Mouse (Mus musculus) midbrain, embryonic 11.5 days (tissue): ENCODE measurements around the gene Ube2q1. TPM values are rescaled to one million over a fixed set of nuclear protein-coding genes. Genes with fewer than 3 reads are reported as not detected.
A peak's percentile ranks its signal among the peaks of the same experiment; 100 is the strongest.

Experiments used
- ATAC-seq: fragments of 200-750 bp; cut with Nextera tagmentation; 2 replicates; pipeline ENCODE4 v1.8.0; 2017; ENCODE audit warnings: moderate TSS enrichment, moderate library complexity; ENCODE audit not compliant: low FRiP score
- DNase-seq: peaks from one replicate; pipeline ENCODE4 v3.0.0; 2015; ENCODE audit warnings: low spot score; ENCODE audit errors: missing footprints
- H3K27ac ChIP-seq: fragments of 300-500 bp; sonication (generic); 2 replicates; pipeline ENCODE4 v1.5.1; 2014; ENCODE audit warnings: low read depth, low read length
- H3K27me3 ChIP-seq: fragments of 300-500 bp; sonication (generic); 2 replicates; pipeline ENCODE4 v1.6.1; 2014; ENCODE audit warnings: mild to moderate bottlenecking, low read length, moderate library complexity, mixed read lengths; ENCODE audit not compliant: control insufficient read depth, insufficient read depth
- H3K36me3 ChIP-seq: fragments of 300-500 bp; sonication (generic); 2 replicates; pipeline ENCODE4 v1.6.1; 2014; ENCODE audit warnings: mild to moderate bottlenecking, low read length, moderate library complexity, mixed read lengths; ENCODE audit not compliant: control insufficient read depth, insufficient read depth
- H3K4me1 ChIP-seq: fragments of 300-500 bp; sonication (generic); 2 replicates; pipeline ENCODE4 v1.6.1; 2014; ENCODE audit warnings: low read length; ENCODE audit not compliant: control insufficient read depth, insufficient read depth
- H3K4me2 ChIP-seq: fragments of 300-500 bp; sonication (generic); 2 replicates; pipeline ENCODE4 v1.6.1; 2014; ENCODE audit warnings: mild to moderate bottlenecking, moderate library complexity
- H3K4me3 ChIP-seq: fragments of 300-500 bp; sonication (generic); 2 replicates; pipeline ENCODE4 v1.5.1; 2014; ENCODE audit warnings: low read depth, low read length
- H3K9ac ChIP-seq: fragments of 300-500 bp; sonication (generic); 2 replicates; pipeline ENCODE4 v1.6.1; 2014; ENCODE audit warnings: low read length
- H3K9me3 ChIP-seq: fragments of 300-500 bp; sonication (generic); 2 replicates; pipeline ENCODE4 v1.6.1; 2016; ENCODE audit warnings: low read length; ENCODE audit not compliant: control insufficient read depth
- WGBS: fragments of 180-500 bp; shearing (Covaris S2); extraction: QIAGEN DNeasy Blood & Tissue Kit; methylation state at CpG from one replicate; pipeline ENCODE4 v1.1.7; 2014; 5-methylcytosine and 5-hydroxymethylcytosine counted together
- polyA plus RNA-seq: library from polyadenylated mRNA; unstranded; fragments of >200 nt; fragmentation: Nextera tagmentation; extraction: Ambion mirVana; gene quantifications from 2 replicates; pipeline ENCODE4 v1.2.1, GENCODE M21; 2014

The Ube2q1 gene
- polyA plus RNA-seq, 1 experiment from 2014 or later, result 22.7 TPM

- Histone ChIP-seq H3K4me3 (no peak overlapping the region), H3K4me1 (peaks cover 5% of the 10 kb centered on the region), H3K9me3 (no peaks in the 10 kb centered on the region), H3K4me2 (no peak overlapping the region), H3K27ac (no peak overlapping the region), H3K9ac (no peak overlapping the region), H3K27me3 (no peaks in the 10 kb centered on the region), H3K36me3 (peaks cover 34% of the 10 kb centered on the region)
- no peak for ATAC-seq
- WGBS, result 84% methylated on average over 4 of the region's 4 CpGs
- no peak for DNase-seq
These were observed 6.7 kb downstream of the Ube2q1 start for GRCm38 (mm10) chr3:89780102-89780501.

- 86% methylated on average over 5 of the region's 5 CpGs for WGBS
- Histone ChIP-seq H3K4me1 (0 out of 2 replicates have a peak, but pooled peaks cover 2% of the 10 kb centered on the region), H3K4me3 (no peak overlapping the region), H3K36me3 (peaks cover 30% of the 10 kb centered on the region), H3K27ac (no peak overlapping the region), H3K4me2 (no peak overlapping the region), H3K9ac (no peak overlapping the region), H3K27me3 (no peaks in the 10 kb centered on the region), H3K9me3 (no peaks in the 10 kb centered on the region)
- DNase-seq, result no peak
- ATAC-seq, result no peak
These were observed 8.2 kb downstream of the Ube2q1 start for GRCm38 (mm10) chr3:89781640-89782039.

GRCm38 (mm10) chr3:89784991-89785753 is 11.8 kb downstream of the Ube2q1 start:
- no peaks in the 10 kb centered on the region for H3K27me3 ChIP-seq
- no peak overlapping the region for H3K9ac ChIP-seq
- 0 out of 2 replicates have a peak, but pooled peaks cover 2% of the 10 kb centered on the region for H3K4me1 ChIP-seq
- peaks cover 18% of the 10 kb centered on the region for H3K36me3 ChIP-seq
- no peak overlapping the region for H3K4me2 ChIP-seq
- ATAC-seq (peak; percentile 62), DNase-seq (peak; percentile 87)
- H3K27ac ChIP-seq, result no peak overlapping the region
- H3K9me3 ChIP-seq, result no peaks in the 10 kb centered on the region
- 27% methylated on average over 11 of the region's 11 CpGs for WGBS
- no peak overlapping the region for H3K4me3 ChIP-seq

- WGBS, result 77% methylated on average over 6 of the region's 6 CpGs
- H3K27ac ChIP-seq, result no peak overlapping the region
- no peaks in the 10 kb centered on the region for H3K27me3 ChIP-seq
- peaks cover 9% of the 10 kb centered on the region; the same call in 1 of the 2 replicates for H3K36me3 ChIP-seq
- ATAC-seq (no peak), DNase-seq (no peak)
- H3K4me3 ChIP-seq, result no peak overlapping the region
- no peaks in the 10 kb centered on the region for H3K9me3 ChIP-seq
- 0 out of 2 replicates have a peak, but pooled peaks cover 2% of the 10 kb centered on the region for H3K4me1 ChIP-seq
- H3K9ac ChIP-seq, result no peak overlapping the region
- no peak overlapping the region for H3K4me2 ChIP-seq
These were observed 12.9 kb downstream of the Ube2q1 start for GRCm38 (mm10) chr3:89786275-89786674.

- 74% methylated on average over 16 of the region's 16 CpGs for WGBS
- 0 out of 2 replicates have a peak, but pooled peaks cover 2% of the 10 kb centered on the region for H3K4me1 ChIP-seq
- no peaks in the 10 kb centered on the region for H3K9me3 ChIP-seq
- no peaks in the 10 kb centered on the region for H3K27me3 ChIP-seq
- no peak overlapping the region for H3K27ac ChIP-seq
- DNase-seq (peak; percentile 80), ATAC-seq (no peak)
- no peak overlapping the region for H3K4me3 ChIP-seq
- H3K9ac ChIP-seq, result no peak overlapping the region
- no peaks in the 10 kb centered on the region for H3K36me3 ChIP-seq
- no peak overlapping the region for H3K4me2 ChIP-seq
These were observed 15.4 kb downstream of the Ube2q1 start for GRCm38 (mm10) chr3:89788680-89789352.

GRCm38 (mm10) chr3:89794616-89795015 is 21.2 kb downstream of the Ube2q1 start:
- Histone ChIP-seq H3K27ac (no peak overlapping the region), H3K9ac (no peak overlapping the region), H3K4me1 (no peaks in the 10 kb centered on the region), H3K4me2 (no peak overlapping the region), H3K36me3 (no peaks in the 10 kb centered on the region), H3K4me3 (no peak overlapping the region), H3K9me3 (no peaks in the 10 kb centered on the region), H3K27me3 (no peaks in the 10 kb centered on the region)
- no peak for DNase-seq
- 53% methylated on average over 2 of the region's 2 CpGs for WGBS
- no peak for ATAC-seq

- DNase-seq, result no peak
- H3K9me3 ChIP-seq, result no peaks in the 10 kb centered on the region
- H3K4me2 ChIP-seq, result no peak overlapping the region
- no peak overlapping the region for H3K9ac ChIP-seq
- no peaks in the 10 kb centered on the region for H3K27me3 ChIP-seq
- WGBS, result 83% methylated on average over 5 of the region's 5 CpGs
- H3K27ac ChIP-seq, result no peak overlapping the region
- ATAC-seq, result no peak
- H3K4me3 ChIP-seq, result no peak overlapping the region
- H3K36me3 ChIP-seq, result no peaks in the 10 kb centered on the region
- no peaks in the 10 kb centered on the region for H3K4me1 ChIP-seq
These were observed 22.3 kb downstream of the Ube2q1 start for GRCm38 (mm10) chr3:89795746-89796145.

- H3K4me1 ChIP-seq, result no peaks in the 10 kb centered on the region
- WGBS, result 60% methylated on average over 4 of the region's 4 CpGs
- H3K4me3 ChIP-seq, result no peak overlapping the region
- ATAC-seq (no peak), DNase-seq (no peak)
- H3K27ac ChIP-seq, result no peak overlapping the region
- H3K9me3 ChIP-seq, result no peaks in the 10 kb centered on the region
- H3K36me3 ChIP-seq, result no peaks in the 10 kb centered on the region
- H3K9ac ChIP-seq, result no peak overlapping the region
- no peaks in the 10 kb centered on the region for H3K27me3 ChIP-seq
- H3K4me2 ChIP-seq, result no peak overlapping the region
These were observed 22.9 kb downstream of the Ube2q1 start for GRCm38 (mm10) chr3:89796358-89796757.

GRCm38 (mm10) chr3:89798518-89798917 is 25.1 kb downstream of the Ube2q1 start:
- no peak overlapping the region for H3K4me3 ChIP-seq
- 76% methylated on average over 3 of the region's 3 CpGs for WGBS
- no peak overlapping the region for H3K27ac ChIP-seq
- no peak overlapping the region for H3K4me2 ChIP-seq
- H3K9ac ChIP-seq, result no peak overlapping the region
- DNase-seq (no peak), ATAC-seq (no peak)
- H3K27me3 ChIP-seq, result no peaks in the 10 kb centered on the region
- no peaks in the 10 kb centered on the region for H3K4me1 ChIP-seq
- no peaks in the 10 kb centered on the region for H3K36me3 ChIP-seq
- H3K9me3 ChIP-seq, result no peaks in the 10 kb centered on the region
